Mouse (Mus musculus): ENCODE data around the gene Rab3b.

DNA sequence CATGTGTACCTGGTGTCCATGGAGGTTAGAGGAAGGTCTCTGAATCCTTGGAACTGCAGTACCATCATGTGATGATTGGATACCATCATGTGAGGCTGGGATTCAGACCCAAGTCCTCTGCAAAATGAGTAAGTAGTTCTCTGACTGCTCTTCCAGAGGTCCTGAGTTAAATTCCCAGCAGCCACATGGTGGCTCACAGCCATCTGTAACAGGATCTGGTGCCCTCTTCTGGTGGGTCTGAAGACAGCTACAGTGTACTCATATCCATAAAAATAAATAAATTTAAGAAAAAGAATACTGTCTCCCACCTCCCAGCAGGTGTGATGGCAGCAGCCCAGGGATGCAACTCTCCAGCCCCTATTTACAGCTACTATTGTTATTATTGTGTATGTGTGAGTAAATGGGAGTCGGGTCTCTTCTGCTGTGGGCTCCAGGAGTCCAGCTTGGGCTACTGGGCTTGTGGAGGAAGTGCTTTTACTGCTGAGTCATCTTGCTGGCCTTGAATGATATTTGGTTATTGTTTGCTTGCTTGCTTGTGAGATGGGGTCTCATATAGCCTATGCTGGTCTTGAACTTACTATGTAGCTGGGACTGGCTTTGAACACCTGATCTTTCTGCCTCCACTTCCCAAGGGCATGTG lies 108.1 kb downstream of the Rab3b start:
- TF ChIP-seq CTCF (IDR thresholded peaks at IDR 0.05; ENCODE audit: low read depth, low read length) = no peak
- TF ChIP-seq POLR2A (IDR thresholded peaks at IDR 0.05; ENCODE audit: extremely low read depth, insufficient read depth, low read length) = no peak
